Mouse (Mus musculus): ENCODE data around the gene Adssl1. TPM values are rescaled to one million over a fixed set of nuclear protein-coding genes. Genes with fewer than 3 reads are reported as not detected.

Gene Adssl1
- total RNA-seq, 2 experiments from 2014 or later, result 122 to 128 TPM

DNA sequence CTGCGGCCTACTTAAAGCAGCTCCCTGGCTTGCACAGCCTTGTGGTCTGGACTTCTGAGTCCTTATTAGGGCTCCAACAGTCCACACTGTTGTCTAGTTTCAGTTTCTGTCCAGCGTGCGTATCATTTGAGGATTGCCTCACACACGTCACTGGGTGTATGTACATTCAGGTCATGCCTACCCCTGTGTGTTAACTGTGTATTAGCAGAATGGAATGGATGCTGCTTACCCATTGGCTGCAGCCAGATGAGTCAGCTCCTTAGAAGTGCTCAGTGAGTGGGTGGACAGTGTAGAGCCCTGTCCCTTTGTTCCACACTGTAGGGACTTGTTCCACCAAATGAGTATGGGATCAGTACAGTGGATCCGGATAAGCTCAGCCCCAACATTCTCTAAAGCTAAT lies 28.2 kb downstream of the Adssl1 start:
- ATAC-seq (replicated peaks; ENCODE audit: poor library complexity, severe bottlenecking), result peak; percentile 47

DNA sequence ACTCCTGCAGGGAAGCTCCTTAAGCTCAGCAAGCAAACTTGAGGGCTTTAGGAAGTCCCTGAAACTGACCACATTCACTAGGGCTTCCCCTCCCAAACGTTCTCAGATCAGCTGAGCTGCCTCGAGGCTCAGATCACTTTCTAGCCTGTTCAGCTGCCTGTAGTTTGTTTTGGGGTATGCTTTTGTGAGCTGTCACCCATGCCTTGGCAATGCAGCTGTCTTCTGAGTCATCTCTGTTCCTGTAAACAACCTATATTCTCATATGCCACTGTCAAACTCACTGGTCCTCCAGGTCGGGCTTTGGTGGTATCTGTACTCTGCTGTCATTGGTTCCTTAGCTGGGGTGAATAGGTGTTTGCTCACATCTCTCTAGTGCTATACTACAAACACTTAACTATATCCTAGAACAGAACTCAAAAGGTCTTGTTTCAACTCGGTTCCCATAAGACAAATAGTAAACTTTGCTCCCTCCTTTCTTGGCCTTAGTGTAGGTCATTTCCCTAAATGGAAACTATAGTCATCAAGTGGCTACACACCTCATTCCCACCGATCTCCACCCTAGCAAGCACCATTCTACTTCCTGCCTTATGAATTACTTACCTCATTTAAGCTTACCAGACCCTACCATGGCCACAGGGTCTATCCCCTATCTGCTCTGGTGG lies 32.1 kb downstream of the Adssl1 start:
- no peak for ATAC-seq (replicated peaks; ENCODE audit: poor library complexity, severe bottlenecking)

GRCm38 (mm10) chr12:112653157-112653824 lies 33.4 kb downstream of the Adssl1 start:
- peak; percentile 69 for ATAC-seq (replicated peaks; ENCODE audit: poor library complexity, severe bottlenecking)

DNA sequence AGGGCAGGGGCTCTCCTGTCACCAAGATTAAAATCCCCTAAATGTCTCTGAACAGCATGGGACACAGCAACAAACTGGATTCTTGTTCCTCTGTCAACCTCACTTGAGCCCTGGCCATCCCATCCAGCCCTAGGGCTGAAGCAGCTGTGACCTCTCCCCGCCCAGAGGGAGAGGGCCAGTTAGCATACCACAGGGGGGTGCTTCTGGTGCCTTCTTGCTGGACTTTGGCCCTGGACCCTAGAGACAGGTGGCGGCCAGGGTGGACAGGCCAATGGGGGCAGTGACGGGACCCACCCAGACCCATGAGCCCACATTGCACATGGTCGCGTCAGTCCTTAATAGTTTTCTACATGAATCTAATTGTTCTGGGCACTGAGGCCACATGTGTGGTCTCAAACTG lies 34.2 kb downstream of the Adssl1 start:
- ATAC-seq (replicated peaks; ENCODE audit: poor library complexity, severe bottlenecking), result no peak

DNA sequence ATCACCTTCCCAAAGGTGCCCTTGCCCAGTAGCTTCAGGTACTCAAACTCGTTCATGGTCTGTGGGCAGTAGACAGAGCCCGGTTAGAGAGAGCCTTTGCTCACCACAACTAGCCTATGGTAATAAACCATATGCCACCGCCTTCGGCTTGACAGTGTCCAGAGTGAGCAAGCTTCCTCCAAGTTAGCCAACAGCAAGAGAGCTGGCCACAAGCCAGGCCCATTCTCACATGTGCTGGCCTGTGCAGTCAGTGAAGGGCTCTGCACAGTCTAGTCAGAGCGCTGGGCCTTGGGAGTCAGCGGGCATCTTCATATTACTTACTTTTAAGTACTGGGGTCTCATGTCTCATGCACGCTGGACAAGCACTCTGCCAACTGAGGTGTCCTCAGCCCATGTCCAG lies 38.8 kb downstream of the Adssl1 start:
- ATAC-seq (replicated peaks; ENCODE audit: poor library complexity, severe bottlenecking), result no peak

DNA sequence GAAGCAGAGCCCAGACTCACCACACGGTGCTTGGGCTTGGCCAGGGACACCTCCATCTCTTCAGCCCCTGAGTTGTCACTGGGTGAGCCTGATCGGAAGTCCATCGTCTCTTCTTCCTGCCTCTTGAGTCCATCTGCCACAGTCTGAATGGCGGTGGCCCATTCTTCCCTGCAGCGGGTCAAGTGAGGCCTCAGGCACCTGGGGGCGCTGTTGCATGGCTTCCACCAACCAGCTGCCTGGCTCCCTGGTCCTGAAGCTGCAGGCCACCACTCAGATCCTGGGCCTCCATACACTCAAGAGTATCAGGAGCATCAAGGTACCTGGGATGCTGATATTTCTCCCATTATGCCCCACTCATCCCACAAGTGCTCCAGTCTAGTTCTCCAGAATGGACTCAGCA lies 39.3 kb downstream of the Adssl1 start:
- ATAC-seq (replicated peaks; ENCODE audit: poor library complexity, severe bottlenecking), result peak; percentile 21; the same call in 1 of the 2 replicates

DNA sequence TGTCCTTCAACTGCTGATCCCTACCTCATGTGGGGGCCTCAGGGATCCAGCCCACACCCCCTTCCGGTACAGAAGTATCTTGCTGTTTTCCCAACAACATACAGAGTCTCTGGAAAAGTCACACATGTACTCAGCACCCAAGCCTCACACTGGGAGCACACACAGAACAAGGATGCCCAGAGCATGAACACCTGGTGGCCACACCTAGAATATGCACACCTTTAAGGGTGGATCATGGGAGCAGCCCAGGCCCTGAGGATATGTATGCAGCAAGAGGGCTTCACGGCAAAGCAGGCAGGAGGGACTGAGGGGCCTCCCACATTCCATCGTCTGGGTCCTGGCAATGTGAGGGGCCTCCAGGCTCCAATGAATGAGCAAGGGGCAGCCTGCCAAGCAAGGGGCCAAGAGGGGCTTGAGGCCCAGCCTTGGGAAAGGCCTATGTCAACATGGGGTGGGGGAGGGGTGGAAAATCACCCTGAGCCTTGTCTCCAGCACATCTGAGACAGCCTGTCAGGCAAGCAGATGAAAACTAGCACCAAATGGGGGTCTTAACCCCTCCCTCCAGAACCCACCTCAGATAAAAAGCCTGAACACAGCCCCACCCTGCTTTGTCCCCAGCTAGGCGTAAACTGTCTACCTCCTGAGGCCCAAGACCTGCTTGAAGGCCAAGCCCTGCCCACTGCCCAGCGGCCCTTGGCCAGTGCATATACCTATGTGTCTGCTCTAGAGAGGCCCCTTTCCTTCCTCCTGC lies 40.9 kb downstream of the Adssl1 start:
- no peak for ATAC-seq (replicated peaks; ENCODE audit: poor library complexity, severe bottlenecking)

- no peak for ATAC-seq (replicated peaks; ENCODE audit: poor library complexity, severe bottlenecking)
Measured at GRCm38 (mm10) chr12:112661327-112661605, 41.4 kb downstream of the Adssl1 start.

GRCm38 (mm10) chr12:112661851-112662250 lies 42.0 kb downstream of the Adssl1 start:
- no peak for ATAC-seq (replicated peaks; ENCODE audit: poor library complexity, severe bottlenecking)

- no peak for ATAC-seq (replicated peaks; ENCODE audit: poor library complexity, severe bottlenecking)
Measured at GRCm38 (mm10) chr12:112663303-112663702, 43.5 kb downstream of the Adssl1 start.

DNA sequence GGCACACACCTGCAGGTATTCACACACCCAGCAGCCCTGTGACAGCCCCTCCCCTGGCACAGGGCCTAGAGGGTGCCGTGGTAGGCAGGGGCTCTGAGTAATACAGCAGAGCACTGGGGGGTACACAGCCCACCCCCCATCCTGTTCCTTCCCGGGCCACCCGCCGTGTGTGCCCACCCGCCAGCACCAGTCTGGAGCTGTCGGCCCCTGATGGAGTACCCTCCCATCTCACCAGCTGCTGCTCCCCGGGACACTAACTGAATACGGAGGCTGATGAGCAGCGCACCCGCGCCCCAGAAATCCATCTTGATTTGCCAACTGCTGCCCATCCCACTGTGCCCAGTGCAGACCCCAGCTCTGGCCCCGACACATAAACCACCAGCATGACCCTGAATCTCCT lies 43.9 kb downstream of the Adssl1 start:
- ATAC-seq (replicated peaks; ENCODE audit: poor library complexity, severe bottlenecking), result no peak

GRCm38 (mm10) chr12:112664124-112664523 lies 44.3 kb downstream of the Adssl1 start:
- no peak for ATAC-seq (replicated peaks; ENCODE audit: poor library complexity, severe bottlenecking)

- ATAC-seq (replicated peaks; ENCODE audit: poor library complexity, severe bottlenecking), result no peak
Measured at GRCm38 (mm10) chr12:112664656-112665055, 44.8 kb downstream of the Adssl1 start.

DNA sequence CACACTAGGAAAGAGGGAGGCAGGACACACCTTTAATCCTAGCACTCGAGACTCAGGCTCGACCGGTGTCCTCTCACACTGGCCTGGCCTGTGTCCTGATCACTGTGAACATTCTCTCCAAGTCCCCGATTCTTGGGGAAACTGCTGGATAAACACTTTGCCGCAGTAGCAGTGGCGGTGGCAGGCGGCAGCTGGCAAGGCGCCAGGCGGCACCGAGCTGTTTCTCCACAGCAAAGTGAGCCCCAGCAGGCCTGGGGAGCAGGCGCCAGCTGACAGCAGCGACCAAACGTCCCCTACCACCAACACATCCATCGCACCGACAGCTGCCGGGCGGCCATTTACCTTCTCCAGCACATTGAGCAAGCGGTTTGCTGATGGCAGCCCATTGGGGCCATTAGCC lies 45.6 kb downstream of the Adssl1 start:
- no peak for ATAC-seq (replicated peaks; ENCODE audit: poor library complexity, severe bottlenecking)

DNA sequence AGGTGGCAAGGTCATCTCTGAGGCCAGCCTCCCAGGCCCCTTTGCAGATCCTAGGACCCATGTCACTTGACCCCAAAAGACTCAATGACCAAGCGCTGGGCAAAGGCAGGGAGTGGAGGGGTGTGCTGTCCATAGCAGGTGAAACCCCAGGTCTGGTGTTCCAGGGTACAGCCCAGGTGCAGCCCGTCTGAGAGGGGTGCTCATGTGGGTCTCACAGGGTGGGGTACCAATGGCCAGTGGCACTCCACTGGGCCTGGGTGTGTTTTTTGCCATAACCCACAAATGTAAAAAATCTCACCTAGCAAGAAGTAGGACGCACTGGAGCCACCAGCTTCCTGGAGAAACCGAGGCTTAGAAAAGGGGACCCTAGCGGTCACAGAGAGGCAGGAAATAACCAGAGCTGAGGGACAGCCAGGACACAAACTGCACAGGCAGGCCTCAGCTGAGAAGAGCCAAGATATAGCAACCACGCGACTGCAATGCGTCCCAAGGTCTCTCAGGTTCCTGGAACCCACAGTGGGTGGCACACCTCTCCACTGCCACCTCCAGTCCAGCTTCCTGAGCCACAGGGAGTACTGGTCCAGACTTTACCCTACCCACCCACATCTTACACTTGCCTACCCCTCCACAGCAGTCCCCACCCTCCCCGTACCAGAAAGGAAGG lies 46.2 kb downstream of the Adssl1 start:
- no peak for ATAC-seq (replicated peaks; ENCODE audit: poor library complexity, severe bottlenecking)

- peak; percentile 51 for ATAC-seq (replicated peaks; ENCODE audit: poor library complexity, severe bottlenecking)
Measured at GRCm38 (mm10) chr12:112667619-112668297, 47.9 kb downstream of the Adssl1 start.

GRCm38 (mm10) chr12:112670718-112671393 lies 51.0 kb downstream of the Adssl1 start:
- ATAC-seq (replicated peaks; ENCODE audit: poor library complexity, severe bottlenecking), result no peak

DNA sequence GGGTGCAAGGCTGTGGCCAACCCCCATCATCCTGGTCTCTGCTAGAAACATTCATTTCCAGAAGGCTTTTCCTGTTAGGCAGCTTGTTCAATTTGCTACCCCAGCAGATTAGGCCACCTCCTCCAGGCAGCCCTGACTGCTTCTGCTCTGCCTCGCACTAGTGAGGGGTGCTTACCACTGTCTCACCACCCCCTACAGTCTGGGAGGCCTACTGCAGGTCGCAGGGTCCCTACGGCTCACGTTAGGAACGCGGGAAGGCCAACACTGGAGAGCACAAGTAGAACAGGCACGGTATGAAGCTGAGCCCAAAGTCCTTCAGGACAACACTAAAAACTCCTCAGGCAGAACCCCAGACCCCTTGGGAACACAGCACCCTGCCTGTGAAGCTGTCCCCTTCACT lies 52.0 kb downstream of the Adssl1 start:
- no peak for ATAC-seq (replicated peaks; ENCODE audit: poor library complexity, severe bottlenecking)

- ATAC-seq (replicated peaks; ENCODE audit: poor library complexity, severe bottlenecking), result peak; percentile 26
Measured at GRCm38 (mm10) chr12:112672744-112673575, 53.1 kb downstream of the Adssl1 start.

Measured in granulocyte monocyte progenitor cell, adult 5-6 weeks (primary cell).